In the genomic region with DNA sequence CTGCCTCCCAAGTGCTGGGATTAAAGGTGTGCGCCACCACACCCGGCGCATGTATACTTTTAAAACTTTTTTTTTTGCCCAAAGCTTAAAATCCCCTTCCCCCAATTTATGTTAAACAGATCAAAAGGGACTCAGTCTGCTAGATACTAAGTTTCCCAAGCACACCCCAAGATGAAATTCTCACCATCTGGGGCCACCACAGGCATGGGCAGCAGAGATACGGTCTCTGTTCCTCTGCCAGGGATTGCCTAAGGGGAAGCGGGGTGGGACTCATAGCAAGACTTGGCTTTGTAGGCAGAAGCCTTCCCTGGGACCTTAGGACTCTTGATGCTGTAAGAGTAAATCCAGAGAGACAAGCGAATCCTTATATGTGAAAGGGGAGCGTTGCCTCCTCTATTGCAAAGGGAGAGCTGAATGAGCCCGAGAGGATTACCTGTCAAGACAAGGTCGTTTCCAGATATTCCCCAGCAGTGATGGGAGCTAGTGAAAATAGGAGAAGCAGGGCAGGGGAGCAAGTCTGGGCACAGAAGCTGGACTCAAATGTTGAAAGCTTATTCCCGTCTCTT, we compare ENCODE assay signal across 8 mouse cellular contexts. TPM values are rescaled to one million over a fixed set of nuclear protein-coding genes. Genes with fewer than 3 reads are reported as not detected.
DNase-seq lines count a peak whose midpoint lies in the region; ATAC-seq lines count a peak whose summit lies in the region.

No protein-coding gene starts in this region.

- H3K4me3 ChIP-seq in embryonic facial prominence, embryonic 15.5 days (replicated peaks), result no peak overlapping the region; the same call in 1 of the 2 replicates
- peak overlapping the region; percentile 48; the same call in 1 of the 2 replicates for H3K4me3 ChIP-seq in midbrain, embryonic 15.5 days

- H3K4me1 ChIP-seq in embryonic facial prominence, embryonic 15.5 days, result peaks cover 32% of the 10 kb centered on the region
- H3K4me1 ChIP-seq in midbrain, embryonic 15.5 days, result peaks cover 12% of the 10 kb centered on the region

- no peak for ATAC-seq in embryonic facial prominence, embryonic 15.5 days (ENCODE audit: insufficient number of reproducible peaks, low FRiP score, low TSS enrichment, low read depth)
- ATAC-seq in midbrain, embryonic 15.5 days (replicated peaks), result no peak

- peak; percentile 4 for DNase-seq in cerebellum, adult 11-12 months
- DNase-seq in cerebellum, adult 11 months, result no peak
- DNase-seq in kidney, postnatal 10 days, result peak; percentile 2
- no peak for DNase-seq in kidney, postnatal 36 days
- no peak for DNase-seq in right cerebral cortex, postnatal 36 days (ENCODE audit: low spot score in 2 of 2)
- DNase-seq in B cell, adult 2 months, result no peak

- no peaks in the 10 kb centered on the region for H3K36me3 ChIP-seq in embryonic facial prominence, embryonic 15.5 days
- H3K36me3 ChIP-seq in midbrain, embryonic 15.5 days (replicated peaks), result no peaks in the 10 kb centered on the region

- H3K27ac ChIP-seq in embryonic facial prominence, embryonic 15.5 days (replicated peaks), result no peak overlapping the region
- H3K27ac ChIP-seq in midbrain, embryonic 15.5 days, result no peak overlapping the region

- H3K9me3 ChIP-seq in embryonic facial prominence, embryonic 15.5 days (replicated peaks), result no peaks in the 10 kb centered on the region
- H3K9me3 ChIP-seq in midbrain, embryonic 15.5 days, result no peaks in the 10 kb centered on the region

- H3K9ac ChIP-seq in embryonic facial prominence, embryonic 15.5 days, result no peak overlapping the region
- no peak overlapping the region for H3K9ac ChIP-seq in midbrain, embryonic 15.5 days

- WGBS in embryonic facial prominence, embryonic 15.5 days, result 52% methylated on average over 10 of the region's 10 CpGs
- 45% methylated on average over 10 of the region's 10 CpGs for WGBS in midbrain, embryonic 15.5 days

- H3K27me3 ChIP-seq in embryonic facial prominence, embryonic 15.5 days, result peaks cover 20% of the 10 kb centered on the region; the same call in 1 of the 2 replicates
- H3K27me3 ChIP-seq in midbrain, embryonic 15.5 days (replicated peaks), result peaks cover 34% of the 10 kb centered on the region

- peak overlapping the region; percentile 95 for H3K4me2 ChIP-seq in embryonic facial prominence, embryonic 15.5 days (replicated peaks)
- H3K4me2 ChIP-seq in midbrain, embryonic 15.5 days, result peak overlapping the region; percentile 94; the same call in 1 of the 2 replicates

RNA-seq across cellular contexts. Expression of gene Mmp28, which starts 1.3 kb away (rescaled TPM):
- 2.6 and 3.2 TPM in 2 replicates for polyA plus RNA-seq in embryonic facial prominence, embryonic 15.5 days (2015; fragmentation: Nextera tagmentation; extraction: Ambion mirVana)
- polyA plus RNA-seq in midbrain, embryonic 15.5 days (2015; fragmentation: Nextera tagmentation; extraction: Ambion mirVana), result 2.9 and 3.4 TPM in 2 replicates

RNA-seq across cellular contexts. Expression of gene Taf15, which starts 11.3 kb away (rescaled TPM):
- 11.1 and 13.5 TPM in 2 replicates for polyA plus RNA-seq in embryonic facial prominence, embryonic 15.5 days (2015; fragmentation: Nextera tagmentation; extraction: Ambion mirVana)
- polyA plus RNA-seq in midbrain, embryonic 15.5 days (2015; fragmentation: Nextera tagmentation; extraction: Ambion mirVana), result 12.2 and 12.6 TPM in 2 replicates

RNA-seq across cellular contexts. Expression of gene 1700020L24Rik, which starts 24.1 kb away (rescaled TPM):
- polyA plus RNA-seq in embryonic facial prominence, embryonic 15.5 days (2015; fragmentation: Nextera tagmentation; extraction: Ambion mirVana), result 0.57 and 0.58 TPM in 2 replicates
- 0.68 and 0.70 TPM in 2 replicates for polyA plus RNA-seq in midbrain, embryonic 15.5 days (2015; fragmentation: Nextera tagmentation; extraction: Ambion mirVana)

RNA-seq across cellular contexts. Expression of gene Gas2l2, which starts 32.3 kb away (rescaled TPM):
- 0.64 and 0.91 TPM in 2 replicates for polyA plus RNA-seq in embryonic facial prominence, embryonic 15.5 days (2015; fragmentation: Nextera tagmentation; extraction: Ambion mirVana)
- 0.36 and 0.54 TPM in 2 replicates for polyA plus RNA-seq in midbrain, embryonic 15.5 days (2015; fragmentation: Nextera tagmentation; extraction: Ambion mirVana)

RNA-seq across cellular contexts. Expression of gene Rasl10b, which starts 52.6 kb away (rescaled TPM):
- 3.2 and 3.9 TPM in 2 replicates for polyA plus RNA-seq in embryonic facial prominence, embryonic 15.5 days (2015; fragmentation: Nextera tagmentation; extraction: Ambion mirVana)
- polyA plus RNA-seq in midbrain, embryonic 15.5 days (2015; fragmentation: Nextera tagmentation; extraction: Ambion mirVana), result 43.2 and 45.6 TPM in 2 replicates

Comparison
In these comparisons a context has a peak if more than half of its experiments do, and no peak if none do; other contexts are left out.
1. DNase-seq: peak in cerebellum, adult 11-12 months (single experiment) and kidney, postnatal 10 days (single experiment); none in cerebellum, adult 11 months (single experiment), kidney, postnatal 36 days (0 of 2), right cerebral cortex, postnatal 36 days (0 of 2) and B cell, adult 2 months (0 of 2).